14 mouse cellular contexts compared by ENCODE assay signal in the genomic region with DNA sequence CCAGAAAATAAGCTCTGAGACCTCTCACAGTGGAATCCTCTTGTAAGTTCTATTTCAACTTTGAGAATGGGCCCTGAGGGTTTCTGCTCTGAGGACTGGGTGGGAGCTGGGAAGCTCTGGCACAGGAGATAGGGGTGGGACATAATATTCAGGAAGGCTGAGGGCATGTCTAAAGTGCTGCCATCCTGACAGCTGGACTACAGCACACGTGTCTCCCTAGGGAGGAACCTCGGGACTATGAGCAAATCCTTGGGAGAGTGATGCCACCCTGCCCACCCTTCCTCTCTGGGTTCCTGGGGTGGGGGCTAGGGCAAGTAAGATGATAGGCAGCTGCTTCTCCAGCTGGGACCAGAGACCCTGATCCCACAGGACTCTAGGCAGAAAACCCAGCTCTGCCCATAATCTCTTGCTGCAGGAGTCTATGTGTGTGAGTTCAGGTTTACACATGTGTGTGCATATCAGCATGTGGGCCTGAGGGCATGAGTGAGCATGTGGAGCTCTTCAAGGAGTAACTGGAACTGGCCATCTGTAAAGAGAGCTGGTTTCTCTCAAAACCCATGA. TPM values are rescaled to one million over a fixed set of nuclear protein-coding genes. Genes with fewer than 3 reads are reported as not detected.
DNase-seq lines count a peak whose midpoint lies in the region; ATAC-seq lines count a peak whose summit lies in the region.
"Had no signal": no experiment of that assay in that cellular context is flagged by ENCODE, and none has a peak within 500 bp of the region (broad histone marks: within the 10 kb centered on the region; RNA-seq: fewer than 3 reads in every experiment).

No protein-coding gene starts in this region.

- no peak overlapping the region for H3K4me3 ChIP-seq in heart, embryonic 10.5 days
- H3K4me3 ChIP-seq in kidney, embryonic 15.5 days (replicated peaks): no peak overlapping the region
- peak overlapping the region; percentile 7 for H3K4me3 ChIP-seq in megakaryocyte, embryonic 14.5 days (replicated peaks)
- H3K4me3 ChIP-seq in stomach, embryonic 15.5 days (replicated peaks): no peak overlapping the region
- H3K4me3 ChIP-seq: midbrain, embryonic 13.5 days had no signal

- 66% methylated on average over 2 of the region's 2 CpGs for WGBS in heart, embryonic 10.5 days
- WGBS in kidney, embryonic 15.5 days: 59% methylated on average over 2 of the region's 2 CpGs
- 48% methylated on average over 2 of the region's 2 CpGs for WGBS in stomach, embryonic 15.5 days

- intact Hi-C loops in heart, postnatal 10 days (cut with DNase I): no loop called here

- H3K4me2 ChIP-seq in kidney, embryonic 15.5 days: no peak overlapping the region
- no peak overlapping the region for H3K4me2 ChIP-seq in stomach, embryonic 15.5 days
- H3K4me2 ChIP-seq: midbrain, embryonic 13.5 days had no signal

- no peak for DNase-seq in heart, embryonic 10.5 days (ENCODE audit: low spot score)
- DNase-seq in heart, postnatal 10 days: no peak
- no peak for DNase-seq in kidney, adult 9 months
- no peak for DNase-seq in spleen, postnatal 10 days (ENCODE audit: low spot score in 2 of 2)
- DNase-seq: cerebellum, adult 9-10 months; lung, adult 2 months; thymus, postnatal 25 days had no signal

- H3K9me3 ChIP-seq in heart, embryonic 10.5 days: no peaks in the 10 kb centered on the region
- H3K9me3 ChIP-seq in kidney, embryonic 15.5 days (replicated peaks): no peaks in the 10 kb centered on the region
- H3K9me3 ChIP-seq in megakaryocyte, embryonic 14.5 days: no peaks in the 10 kb centered on the region
- no peaks in the 10 kb centered on the region for H3K9me3 ChIP-seq in stomach, embryonic 15.5 days
- H3K9me3 ChIP-seq: midbrain, embryonic 13.5 days had no signal

- no peak overlapping the region for H3K9ac ChIP-seq in kidney, embryonic 15.5 days
- no peak overlapping the region for H3K9ac ChIP-seq in stomach, embryonic 15.5 days
- H3K9ac ChIP-seq: midbrain, embryonic 13.5 days had no signal

- no peaks in the 10 kb centered on the region for H3K36me3 ChIP-seq in heart, embryonic 10.5 days
- H3K36me3 ChIP-seq in kidney, embryonic 15.5 days: no peaks in the 10 kb centered on the region
- H3K36me3 ChIP-seq in megakaryocyte, embryonic 14.5 days (replicated peaks; ENCODE audit: low read length): no peaks in the 10 kb centered on the region
- H3K36me3 ChIP-seq in stomach, embryonic 15.5 days: no peaks in the 10 kb centered on the region
- H3K36me3 ChIP-seq: midbrain, embryonic 13.5 days had no signal

- H3K27me3 ChIP-seq in heart, embryonic 10.5 days (ENCODE audit: insufficient read depth, poor library complexity, severe bottlenecking): no peaks in the 10 kb centered on the region
- H3K27me3 ChIP-seq in kidney, embryonic 15.5 days: no peaks in the 10 kb centered on the region
- peaks cover 84% of the 10 kb centered on the region for H3K27me3 ChIP-seq in megakaryocyte, embryonic 14.5 days (replicated peaks)
- H3K27me3 ChIP-seq in stomach, embryonic 15.5 days (replicated peaks): no peaks in the 10 kb centered on the region

- H3K4me1 ChIP-seq in heart, embryonic 10.5 days: peaks cover 75% of the 10 kb centered on the region
- H3K4me1 ChIP-seq in kidney, embryonic 15.5 days: peaks cover 94% of the 10 kb centered on the region
- peaks cover 40% of the 10 kb centered on the region for H3K4me1 ChIP-seq in megakaryocyte, embryonic 14.5 days
- H3K4me1 ChIP-seq in stomach, embryonic 15.5 days: peaks cover 63% of the 10 kb centered on the region

- ATAC-seq in kidney, embryonic 15.5 days (replicated peaks; ENCODE audit: low FRiP score): no peak
- no peak for ATAC-seq in megakaryocyte, adult 5-6 weeks (ENCODE audit: poor library complexity, severe bottlenecking)
- no peak for ATAC-seq in stomach, embryonic 15.5 days (ENCODE audit: insufficient read depth, low FRiP score, low read depth)
- ATAC-seq: midbrain, embryonic 13.5 days had no signal

- 0 out of 2 replicates have a peak overlapping the region, but pooled peaks have one; percentile 56 for H3K27ac ChIP-seq in heart, embryonic 10.5 days
- peak overlapping the region; percentile 92 for H3K27ac ChIP-seq in kidney, embryonic 15.5 days
- peak overlapping the region; percentile 41; the same call in 1 of the 2 replicates for H3K27ac ChIP-seq in stomach, embryonic 15.5 days
- H3K27ac ChIP-seq: midbrain, embryonic 13.5 days had no signal

RNA-seq across cellular contexts. Expression of a gene that starts 14.1 kb away (rescaled TPM):
- 12.2 and 15.2 TPM in 2 replicates for polyA plus RNA-seq in heart, embryonic 10.5 days (2016; fragmentation: Nextera tagmentation; extraction: Ambion mirVana)
- total RNA-seq in heart, postnatal 10 days (2021): 10 to 100 TPM; 24.4 to 25.0 TPM
- polyA plus RNA-seq in kidney, embryonic 15.5 days (2015; fragmentation: Nextera tagmentation; extraction: Ambion mirVana): 19.3 and 23.3 TPM in 2 replicates
- polyA plus RNA-seq in megakaryocyte, embryonic 14.5 days (2012; ENCODE audit: insufficient read depth, low replicate concordance): 1.3 TPM in 1 of 2 replicates, not detected in the other
- 1.5 and 2.1 TPM in 2 replicates for total RNA-seq in megakaryocyte, adult 5-6 weeks (2015)
- total RNA-seq in megakaryocyte, adult 5-6 weeks (2017): 1.8 and 3.6 TPM in 2 replicates
- polyA plus RNA-seq in stomach, embryonic 15.5 days (2015; fragmentation: Nextera tagmentation; extraction: Ambion mirVana): 13.6 and 15.0 TPM in 2 replicates

RNA-seq across cellular contexts. Expression of a gene that starts 25.0 kb away (rescaled TPM):
- polyA plus RNA-seq in heart, embryonic 10.5 days (2016; fragmentation: Nextera tagmentation; extraction: Ambion mirVana): 23.9 and 24.5 TPM in 2 replicates
- 10 to 100 TPM; 12.9 to 14.1 TPM for total RNA-seq in heart, postnatal 10 days (2021)
- 26.2 and 26.3 TPM in 2 replicates for polyA plus RNA-seq in kidney, embryonic 15.5 days (2015; fragmentation: Nextera tagmentation; extraction: Ambion mirVana)
- polyA plus RNA-seq in megakaryocyte, embryonic 14.5 days (2012; ENCODE audit: insufficient read depth, low replicate concordance): 7.9 and 10.2 TPM in 2 replicates
- total RNA-seq in megakaryocyte, adult 5-6 weeks (2015): 3.6 and 4.9 TPM in 2 replicates
- total RNA-seq in megakaryocyte, adult 5-6 weeks (2017): 2.2 and 2.9 TPM in 2 replicates
- 24.9 and 27.2 TPM in 2 replicates for polyA plus RNA-seq in stomach, embryonic 15.5 days (2015; fragmentation: Nextera tagmentation; extraction: Ambion mirVana)

RNA-seq across cellular contexts. Expression of a gene that starts 33.0 kb away (rescaled TPM):
- 0.20 and 1.0 TPM in 2 replicates for polyA plus RNA-seq in heart, embryonic 10.5 days (2016; fragmentation: Nextera tagmentation; extraction: Ambion mirVana)
- total RNA-seq in heart, postnatal 10 days (2021): 100 to 1,000 TPM in 1 of 2 experiments, 10 to 100 TPM in 1; 90.6 to 123 TPM
- polyA plus RNA-seq in kidney, embryonic 15.5 days (2015; fragmentation: Nextera tagmentation; extraction: Ambion mirVana): 0.32 and 0.75 TPM in 2 replicates
- not detected in 2 replicates for polyA plus RNA-seq in megakaryocyte, embryonic 14.5 days (2012; ENCODE audit: insufficient read depth, low replicate concordance)
- not detected in 2 replicates for total RNA-seq in megakaryocyte, adult 5-6 weeks (2015)
- total RNA-seq in megakaryocyte, adult 5-6 weeks (2017): not detected in 2 replicates
- polyA plus RNA-seq in stomach, embryonic 15.5 days (2015; fragmentation: Nextera tagmentation; extraction: Ambion mirVana): not detected in 2 replicates
- total RNA-seq: ES-E14; left cerebral cortex, postnatal 14 days had no signal
- polyA plus RNA-seq: lung, adult 2 months; midbrain, embryonic 13.5 days had no signal

RNA-seq across cellular contexts. Expression of a gene that starts 35.5 kb away (rescaled TPM):
- 16.7 and 19.0 TPM in 2 replicates for polyA plus RNA-seq in heart, embryonic 10.5 days (2016; fragmentation: Nextera tagmentation; extraction: Ambion mirVana)
- 100 to 1,000 TPM; 189 to 244 TPM for total RNA-seq in heart, postnatal 10 days (2021)
- 21.8 and 22.1 TPM in 2 replicates for polyA plus RNA-seq in kidney, embryonic 15.5 days (2015; fragmentation: Nextera tagmentation; extraction: Ambion mirVana)
- polyA plus RNA-seq in megakaryocyte, embryonic 14.5 days (2012; ENCODE audit: insufficient read depth, low replicate concordance): 2.7 and 5.6 TPM in 2 replicates
- total RNA-seq in megakaryocyte, adult 5-6 weeks (2015): 2.3 and 2.4 TPM in 2 replicates
- total RNA-seq in megakaryocyte, adult 5-6 weeks (2017): 2.2 and 9.8 TPM in 2 replicates
- polyA plus RNA-seq in stomach, embryonic 15.5 days (2015; fragmentation: Nextera tagmentation; extraction: Ambion mirVana): 19.5 and 20.5 TPM in 2 replicates

Comparison
In these comparisons a context has a peak if more than half of its experiments do, and no peak if none do; other contexts are left out.
1. H3K27ac ChIP-seq: peak in every context shown above with its lines; median percentile 92 in kidney, embryonic 15.5 days; 56 in heart, embryonic 10.5 days; 41 in stomach, embryonic 15.5 days.